Mouse (Mus musculus) gastrocnemius, postnatal 36 days (tissue): Measurements from ENCODE around the gene Zfp775. TPM values are rescaled to one million over a fixed set of nuclear protein-coding genes. Genes with fewer than 3 reads are reported as not detected.

Source experiments
- DNase-seq, 2 experiments: peaks; one replicate each; pipeline ENCODE4 v3.0.0; 2022
- intact Hi-C: fragments of 180-260 bp; cut with DNase I; formaldehyde crosslinking; loops from one replicate; pipeline ENCODE4 v1.15.1; 2025
- total RNA-seq, 2 experiments: library from RNA; stranded (reverse); gene quantifications; 2 replicates each; pipeline ENCODE4 v1.2.3; 2021

The Zfp775 gene
- total RNA-seq, 2 experiments from 2014 or later = 5.9 to 6.4 TPM

GRCm38 (mm10) chr6:48626464-48626863, 24.6 kb downstream of the Zfp775 start, which contains the start of gene AI854703:
Gene AI854703, plus strand, starts transcription at chr6:48626764.
- intact Hi-C loops = no loop called here
- no peak for DNase-seq

- peak; percentile 30 to 31 for DNase-seq
- intact Hi-C loops = no loop called here
These were observed 25.1 kb downstream of the Zfp775 start for GRCm38 (mm10) chr6:48626984-48627383.

GRCm38 (mm10) chr6:48627511-48627924, 25.7 kb downstream of the Zfp775 start:
- DNase-seq = no peak
- intact Hi-C loops = no loop called here

GRCm38 (mm10) chr6:48628377-48628776, 26.5 kb downstream of the Zfp775 start:
- no peak for DNase-seq
- intact Hi-C loops = no loop called here

GRCm38 (mm10) chr6:48628808-48629660, 27.2 kb downstream of the Zfp775 start:
- no peak for DNase-seq
- intact Hi-C loops = no loop called here

- intact Hi-C loops = loop anchor here (5.0 kb wide), 1 partner anchor 42 kb away; the partner anchor contains the start of gene Gm45021
- no peak for DNase-seq
These were observed 27.8 kb downstream of the Zfp775 start for GRCm38 (mm10) chr6:48629661-48630034.

- intact Hi-C loops = loop anchor here (5.0 kb wide), 1 partner anchor 44 kb away; the partner anchor contains the start of gene Gm45021
- no peak for DNase-seq
These were observed 29.0 kb downstream of the Zfp775 start for GRCm38 (mm10) chr6:48630831-48631230.

GRCm38 (mm10) chr6:48635105-48635504, 33.2 kb downstream of the Zfp775 start:
- no peak for DNase-seq
- intact Hi-C loops = no loop called here

GRCm38 (mm10) chr6:48636515-48636914, 34.7 kb downstream of the Zfp775 start:
- no peak for DNase-seq
- intact Hi-C loops = no loop called here

- intact Hi-C loops = no loop called here
- DNase-seq = no peak
These were observed 36.1 kb downstream of the Zfp775 start for GRCm38 (mm10) chr6:48637811-48638500.

- intact Hi-C loops = no loop called here
- DNase-seq = no peak
These were observed 36.7 kb downstream of the Zfp775 start for GRCm38 (mm10) chr6:48638553-48638952.

GRCm38 (mm10) chr6:48641391-48641790, 39.5 kb downstream of the Zfp775 start:
- no peak for DNase-seq
- intact Hi-C loops = no loop called here

GRCm38 (mm10) chr6:48642764-48643292, 41.0 kb downstream of the Zfp775 start:
- intact Hi-C loops = loop anchor here (1.0 to 2.0 kb wide), 2 partner anchors 60 to 105 kb away; no protein-coding TSS in a partner anchor
- no peak for DNase-seq

- intact Hi-C loops = loop anchor here (2.0 to 5.0 kb wide), 2 partner anchors 127 to 468 kb away; no protein-coding TSS in a partner anchor
- peak; percentile 45 to 59 for DNase-seq
These were observed 43.9 kb downstream of the Zfp775 start for GRCm38 (mm10) chr6:48645660-48646308.

GRCm38 (mm10) chr6:48646309-48646690, 44.4 kb downstream of the Zfp775 start:
- intact Hi-C loops = loop anchor here (5.0 kb wide), 1 partner anchor 469 kb away; no protein-coding TSS in a partner anchor
- no peak for DNase-seq

- DNase-seq = peak in 1 of 2 experiments; percentile 28
- intact Hi-C loops = loop anchor here (5.0 kb wide), 1 partner anchor 470 kb away; no protein-coding TSS in a partner anchor
These were observed 45.1 kb downstream of the Zfp775 start, which contains the start of gene Gimap8 for GRCm38 (mm10) chr6:48646995-48647394. Gene Gimap8, plus strand, starts transcription at chr6:48647234.

- intact Hi-C loops = loop anchor here (5.0 kb wide), 1 partner anchor 470 kb away; no protein-coding TSS in a partner anchor
- DNase-seq = no peak
These were observed 45.7 kb downstream of the Zfp775 start for GRCm38 (mm10) chr6:48647611-48648010.

GRCm38 (mm10) chr6:48648779-48649178, 46.9 kb downstream of the Zfp775 start:
- DNase-seq = no peak
- intact Hi-C loops = loop anchor here (5.0 kb wide), 1 partner anchor 471 kb away; no protein-coding TSS in a partner anchor

- intact Hi-C loops = no loop called here
- DNase-seq = no peak
These were observed 48.2 kb downstream of the Zfp775 start for GRCm38 (mm10) chr6:48650041-48650440.

GRCm38 (mm10) chr6:48658721-48659120, 56.9 kb downstream of the Zfp775 start:
- DNase-seq = no peak
- intact Hi-C loops = no loop called here
